Mouse (Mus musculus) heart, embryonic 11.5 days (tissue): Measurements from ENCODE around the gene Olfr666. TPM values are rescaled to one million over a fixed set of nuclear protein-coding genes. Genes with fewer than 3 reads are reported as not detected.
"Not testable (repeated sequence)": the region's sequence is repeated elsewhere in the genome, so short reads cannot be mapped to it uniquely, and the experiment has no call there.

Source experiments
- ATAC-seq: fragments of 200-750 bp; cut with Nextera tagmentation; replicated peaks from 2 replicates; pipeline ENCODE4 v1.8.0; 2017; ENCODE audit warnings: moderate library complexity; ENCODE audit not compliant: insufficient number of reproducible peaks, low FRiP score, low TSS enrichment
- H3K27ac ChIP-seq: fragments of 300-500 bp; sonication (generic); 2 replicates; pipeline ENCODE4 v1.5.1; 2014; ENCODE audit warnings: mild to moderate bottlenecking, low read depth, low read length
- H3K27me3 ChIP-seq: fragments of 300-500 bp; sonication (generic); 2 replicates; pipeline ENCODE4 v1.6.1; 2014; ENCODE audit warnings: mild to moderate bottlenecking, low read length, mixed read lengths; ENCODE audit not compliant: control insufficient read depth, insufficient read depth
- H3K36me3 ChIP-seq: fragments of 300-500 bp; sonication (generic); 2 replicates; pipeline ENCODE4 v1.6.1; 2014; ENCODE audit warnings: mild to moderate bottlenecking, low read length, moderate library complexity, mixed read lengths; ENCODE audit not compliant: control insufficient read depth, insufficient read depth
- H3K4me1 ChIP-seq: fragments of 300-500 bp; sonication (generic); 2 replicates; pipeline ENCODE4 v1.6.1; 2014; ENCODE audit warnings: low read length; ENCODE audit not compliant: control insufficient read depth, insufficient read depth
- H3K4me2 ChIP-seq: fragments of 300-500 bp; sonication (generic); 2 replicates; pipeline ENCODE4 v1.6.1; 2014; ENCODE audit warnings: mild to moderate bottlenecking, moderate library complexity
- H3K4me3 ChIP-seq: fragments of 300-500 bp; sonication (generic); 2 replicates; pipeline ENCODE4 v1.5.1; 2014; ENCODE audit warnings: low read depth, low read length
- H3K9ac ChIP-seq: fragments of 300-500 bp; sonication (generic); 2 replicates; pipeline ENCODE4 v1.6.1; 2014; ENCODE audit warnings: mild to moderate bottlenecking, low read depth, low read length, moderate library complexity
- H3K9me3 ChIP-seq: fragments of 300-500 bp; sonication (generic); replicated peaks from 2 replicates; pipeline ENCODE4 v1.6.1; 2016; ENCODE audit warnings: low read length; ENCODE audit not compliant: control insufficient read depth
- WGBS: fragments of 180-500 bp; shearing (Covaris S2); extraction: QIAGEN DNeasy Blood & Tissue Kit; methylation state at CpG from one replicate; pipeline ENCODE4 v1.1.7; 2014; ENCODE audit not compliant: insufficient replicate concordance; 5-methylcytosine and 5-hydroxymethylcytosine counted together
- polyA plus RNA-seq: library from polyadenylated mRNA; unstranded; fragments of >200 nt; fragmentation: Nextera tagmentation; extraction: Ambion mirVana; gene quantifications from 2 replicates; pipeline ENCODE4 v1.2.1, GENCODE M21; 2014

Gene Olfr666
- polyA plus RNA-seq, 1 experiment from 2014 or later = not detected

DNA sequence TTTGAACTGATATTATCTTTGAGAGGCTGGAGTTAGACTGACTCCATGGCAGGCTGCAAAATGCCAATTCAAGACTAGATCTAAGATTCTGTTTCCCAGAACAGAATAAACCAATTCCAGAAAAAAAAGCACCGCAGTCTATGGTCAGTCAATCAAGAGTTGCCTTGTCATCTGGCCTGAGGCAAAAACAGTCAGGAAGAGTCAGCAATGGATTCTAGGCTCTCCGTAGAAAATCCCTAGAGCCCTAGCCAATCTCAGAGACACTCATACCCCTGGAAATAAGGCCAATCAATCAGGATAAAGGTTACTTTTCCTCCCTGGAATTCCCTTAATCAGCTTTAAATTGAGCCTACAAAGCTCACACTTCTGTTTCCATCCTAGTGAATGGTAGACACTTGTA, 44.2 kb downstream of the Olfr666 start:
- H3K27me3 ChIP-seq, H3K9me3 ChIP-seq, H3K4me2 ChIP-seq, H3K9ac ChIP-seq, H3K36me3 ChIP-seq, H3K4me3 ChIP-seq, H3K4me1 ChIP-seq, H3K27ac ChIP-seq, ATAC-seq: not testable (repeated sequence)
- 70% methylated on average over 2 of the region's 2 CpGs for WGBS

- ATAC-seq = no peak
- Histone ChIP-seq H3K9me3 (peaks cover 2% of the 10 kb centered on the region; the same call in 1 of the 2 replicates), H3K4me3 (no peak overlapping the region), H3K27me3 (no peaks in the 10 kb centered on the region), H3K4me2 (no peak overlapping the region), H3K27ac (no peak overlapping the region), H3K9ac (no peak overlapping the region), H3K4me1 (no peaks in the 10 kb centered on the region), H3K36me3 (no peaks in the 10 kb centered on the region)
- 70% methylated on average over 1 of the region's 1 CpGs for WGBS
Observed at GRCm38 (mm10) chr7:104843731-104844287, 51.9 kb downstream of the Olfr666 start.

DNA sequence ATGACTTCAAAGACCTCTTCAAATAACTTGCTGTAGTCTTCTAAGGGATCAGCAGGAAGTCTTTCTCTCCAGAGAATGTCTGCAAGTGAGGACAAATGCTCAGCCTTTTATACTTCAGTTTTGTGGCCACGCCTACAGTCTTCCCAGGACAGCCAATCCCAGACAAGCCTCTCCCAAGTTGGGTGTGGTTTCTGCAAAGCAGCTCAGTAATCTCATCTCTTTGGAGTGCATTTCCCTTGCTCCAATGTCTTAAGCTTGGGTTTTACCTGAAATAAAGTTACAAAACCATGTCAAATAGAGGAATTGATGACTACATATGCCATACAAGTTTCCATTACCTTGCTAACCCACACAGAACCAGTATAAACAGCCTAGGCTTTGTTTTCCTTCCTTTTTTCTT, 53.2 kb downstream of the Olfr666 start, which contains the start of gene Usp17lb:
Gene Usp17lb, minus strand, starts transcription at position 101 of the 400 bp plus-strand sequence.
- no peak within 1 kb of the TSS for H3K4me2 ChIP-seq
- H3K27ac ChIP-seq = no peak within 1 kb of the TSS
- H3K36me3 ChIP-seq = no peaks in the 10 kb centered on the region
- no peak within 1 kb of the TSS for H3K9ac ChIP-seq
- H3K9me3 ChIP-seq = peaks cover 2% of the 10 kb centered on the region; the same call in 1 of the 2 replicates
- ATAC-seq = no peak
- H3K4me3 ChIP-seq = no peak within 1 kb of the TSS
- 41% methylated on average over 1 of the region's 1 CpGs for WGBS
- H3K4me1 ChIP-seq = no peaks in the 10 kb centered on the region
- no peaks in the 10 kb centered on the region for H3K27me3 ChIP-seq

Other genes with a start within 250 kb of the Olfr666 start
- gene Olfr658, start 248.6 kb downstream of the Olfr666 start, polyA plus RNA-seq = 0.09 TPM in 1 of 2 replicates, not detected in the other
- not detected in 2 replicates for gene Olfr659, start 229.2 kb downstream of the Olfr666 start, polyA plus RNA-seq
- not detected in 2 replicates for gene Olfr661, start 209.5 kb downstream of the Olfr666 start, polyA plus RNA-seq
- gene Usp17le, start 118.5 kb downstream of the Olfr666 start, polyA plus RNA-seq = not detected in 2 replicates
- gene Usp17lb, start 53.3 kb downstream of the Olfr666 start, polyA plus RNA-seq = not detected in 2 replicates
- gene Usp17la, start 38.9 kb downstream of the Olfr666 start, polyA plus RNA-seq = not detected in 2 replicates
- gene Olfr665, start 17.9 kb downstream of the Olfr666 start, polyA plus RNA-seq = not detected in 2 replicates
- gene Olfr667, start 25.5 kb upstream of the Olfr666 start, polyA plus RNA-seq = not detected in 2 replicates
- not detected in 2 replicates for gene Olfr668, start 32.1 kb upstream of the Olfr666 start, polyA plus RNA-seq
- not detected in 2 replicates for gene Olfr669, start 38.3 kb upstream of the Olfr666 start, polyA plus RNA-seq
- not detected in 2 replicates for gene Olfr670, start 66.7 kb upstream of the Olfr666 start, polyA plus RNA-seq
- gene Olfr671, start 83.2 kb upstream of the Olfr666 start, polyA plus RNA-seq = not detected in 2 replicates
- gene Olfr672, start 106.1 kb upstream of the Olfr666 start, polyA plus RNA-seq = not detected in 2 replicates
- not detected in 2 replicates for gene Olfr675, start 132.5 kb upstream of the Olfr666 start, polyA plus RNA-seq
- not detected in 2 replicates for gene Olfr676, start 136.7 kb upstream of the Olfr666 start, polyA plus RNA-seq
- gene Olfr677, start 155.4 kb upstream of the Olfr666 start, polyA plus RNA-seq = not detected in 2 replicates
- gene Olfr678, start 168.5 kb upstream of the Olfr666 start, polyA plus RNA-seq = not detected in 2 replicates
- not detected in 2 replicates for gene Olfr679, start 185.3 kb upstream of the Olfr666 start, polyA plus RNA-seq
- not detected in 2 replicates for gene Olfr680-ps1, start 196.9 kb upstream of the Olfr666 start, polyA plus RNA-seq
- not detected in 2 replicates for gene Olfr681, start 220.9 kb upstream of the Olfr666 start, polyA plus RNA-seq